Mouse (Mus musculus) hindbrain, postnatal 0 days (tissue): ENCODE measurements around the gene Myo1h. TPM values are rescaled to one million over a fixed set of nuclear protein-coding genes. Genes with fewer than 3 reads are reported as not detected.
A peak's percentile ranks its signal among the peaks of the same experiment; 100 is the strongest.

Experiments used
- ATAC-seq: fragments of 200-750 bp; cut with Nextera tagmentation; 2 replicates; pipeline ENCODE4 v1.8.0; 2017; ENCODE audit warnings: mild to moderate bottlenecking, moderate TSS enrichment, moderate library complexity
- DNase-seq: peaks from one replicate; pipeline ENCODE4 v3.0.0-alpha.2; 2015; ENCODE audit warnings: low spot score
- H3K27ac ChIP-seq: fragments of 300-500 bp; sonication (generic); 2 replicates; pipeline ENCODE4 v1.5.1; 2014; ENCODE audit warnings: mild to moderate bottlenecking
- H3K27me3 ChIP-seq: fragments of 300-500 bp; sonication (generic); 2 replicates; pipeline ENCODE4 v1.6.1; 2014; ENCODE audit warnings: low read length, mixed read lengths; ENCODE audit not compliant: insufficient read depth
- H3K36me3 ChIP-seq: fragments of 300-500 bp; sonication (generic); 2 replicates; pipeline ENCODE4 v1.6.1; 2014; ENCODE audit warnings: low read length, mixed read lengths; ENCODE audit not compliant: insufficient read depth
- H3K4me1 ChIP-seq: fragments of 300-500 bp; sonication (generic); 2 replicates; pipeline ENCODE4 v1.6.1; 2014; ENCODE audit warnings: antibody characterized with exemption, low read length, mixed read lengths; ENCODE audit not compliant: insufficient read depth
- H3K4me2 ChIP-seq: fragments of 300-500 bp; sonication (generic); 2 replicates; pipeline ENCODE4 v1.6.1; 2014; ENCODE audit warnings: low read depth, mild to moderate bottlenecking, low read length, moderate library complexity, mixed read lengths
- H3K4me3 ChIP-seq: fragments of 300-500 bp; sonication (generic); 2 replicates; pipeline ENCODE4 v1.5.1; 2014; ENCODE audit warnings: low read length
- H3K9ac ChIP-seq: fragments of 300-500 bp; sonication (generic); replicated peaks from 2 replicates; pipeline ENCODE4 v1.6.1; 2014; ENCODE audit warnings: mild to moderate bottlenecking, low read length, moderate library complexity, mixed read lengths
- H3K9me3 ChIP-seq: fragments of 300-500 bp; sonication (generic); 2 replicates; pipeline ENCODE4 v1.6.1; 2016; ENCODE audit warnings: low read length, mixed read lengths
- CTCF ChIP-seq: IDR thresholded peaks from 2 replicates; pipeline ENCODE4 v1.5.1; 2016; ENCODE audit warnings: antibody characterized with exemption, control low read depth, low read depth
- WGBS: fragments of 180-500 bp; shearing (Covaris S2); extraction: QIAGEN DNeasy Blood & Tissue Kit; methylation state at CpG from one replicate; pipeline ENCODE4 v1.1.7; 2014; 5-methylcytosine and 5-hydroxymethylcytosine counted together
- polyA plus RNA-seq: library from polyadenylated mRNA; unstranded; fragments of >200 nt; fragmentation: Nextera tagmentation; extraction: Ambion mirVana; gene quantifications from 2 replicates; pipeline ENCODE4 v1.2.1, GENCODE M21; 2015
- total RNA-seq: library from RNA; depleted of rRNA; stranded (reverse); fragments of >200 nt; gene quantifications from 2 replicates; pipeline ENCODE4 v1.2.3, GENCODE M21; 2014

The Myo1h gene
- total and polyA plus RNA-seq, 2 experiments from 2014 or later, result 0.56 TPM; not detected in 1

- no peak for TF ChIP-seq CTCF
- WGBS, result 0% methylated on average over 18 of the region's 18 CpGs
- no peaks in the 10 kb centered on the region for H3K27me3 ChIP-seq
- peaks cover 12% of the 10 kb centered on the region for H3K4me1 ChIP-seq
- H3K9me3 ChIP-seq, result no peaks in the 10 kb centered on the region
- peak overlapping the region; percentile 87 for H3K4me3 ChIP-seq
- H3K4me2 ChIP-seq, result peak overlapping the region; percentile 84
- peak overlapping the region; percentile 92 for H3K27ac ChIP-seq
- peaks cover 7% of the 10 kb centered on the region; the same call in 1 of the 2 replicates for H3K36me3 ChIP-seq
- H3K9ac ChIP-seq, result peak overlapping the region; percentile 84
- DNase-seq (peak; percentile 31), ATAC-seq (peak; percentile 27)
Observed at GRCm38 (mm10) chr5:114381013-114381351, 92.0 kb downstream of the Myo1h start.

GRCm38 (mm10) chr5:114383184-114383904, 94.4 kb downstream of the Myo1h start:
- H3K27me3 ChIP-seq, result no peaks in the 10 kb centered on the region
- no peak overlapping the region for H3K9ac ChIP-seq
- peaks cover 12% of the 10 kb centered on the region for H3K4me1 ChIP-seq
- TF ChIP-seq CTCF, result peak; percentile 74
- peaks cover 29% of the 10 kb centered on the region; the same call in 1 of the 2 replicates for H3K36me3 ChIP-seq
- H3K27ac ChIP-seq, result no peak overlapping the region
- peak; percentile 44 for DNase-seq
- no peak for ATAC-seq
- WGBS, result 80% methylated on average over 9 of the region's 9 CpGs
- no peak overlapping the region for H3K4me2 ChIP-seq
- H3K4me3 ChIP-seq, result no peak overlapping the region
- H3K9me3 ChIP-seq, result no peaks in the 10 kb centered on the region

GRCm38 (mm10) chr5:114384448-114384847, 95.5 kb downstream of the Myo1h start:
- ATAC-seq (no peak), DNase-seq (no peak)
- Histone ChIP-seq H3K36me3 (peaks cover 39% of the 10 kb centered on the region; the same call in 1 of the 2 replicates), H3K4me1 (peaks cover 12% of the 10 kb centered on the region), H3K9ac (no peak overlapping the region), H3K27ac (no peak overlapping the region), H3K9me3 (no peaks in the 10 kb centered on the region), H3K4me3 (no peak overlapping the region), H3K4me2 (no peak overlapping the region), H3K27me3 (no peaks in the 10 kb centered on the region)
- WGBS, result 95% methylated on average over 8 of the region's 8 CpGs
- no peak for TF ChIP-seq CTCF

GRCm38 (mm10) chr5:114393169-114393568, 104.2 kb downstream of the Myo1h start:
- Histone ChIP-seq H3K4me3 (no peak overlapping the region), H3K4me1 (no peaks in the 10 kb centered on the region), H3K9ac (no peak overlapping the region), H3K27ac (no peak overlapping the region), H3K27me3 (no peaks in the 10 kb centered on the region), H3K9me3 (no peaks in the 10 kb centered on the region), H3K36me3 (peaks cover 62% of the 10 kb centered on the region), H3K4me2 (no peak overlapping the region)
- ATAC-seq, result no peak
- WGBS, result 85% methylated on average over 9 of the region's 9 CpGs
- no peak for TF ChIP-seq CTCF
- DNase-seq, result no peak

GRCm38 (mm10) chr5:114406592-114406991, 117.6 kb downstream of the Myo1h start:
- Histone ChIP-seq H3K36me3 (peaks cover 84% of the 10 kb centered on the region), H3K4me3 (no peak overlapping the region), H3K4me1 (no peaks in the 10 kb centered on the region), H3K27me3 (no peaks in the 10 kb centered on the region), H3K9ac (no peak overlapping the region), H3K9me3 (no peaks in the 10 kb centered on the region), H3K4me2 (no peak overlapping the region), H3K27ac (0 out of 2 replicates have a peak overlapping the region, but pooled peaks have one; percentile 36)
- ATAC-seq (no peak), DNase-seq (no peak)
- TF ChIP-seq CTCF, result no peak
- 83% methylated on average over 14 of the region's 14 CpGs for WGBS

GRCm38 (mm10) chr5:114407269-114407668, 118.3 kb downstream of the Myo1h start:
- H3K27ac ChIP-seq, result peak overlapping the region; percentile 36; the same call in 1 of the 2 replicates
- DNase-seq, result peak; percentile 56
- 56% methylated on average over 10 of the region's 10 CpGs for WGBS

GRCm38 (mm10) chr5:114407810-114408209, 118.8 kb downstream of the Myo1h start:
- no peak for TF ChIP-seq CTCF
- 86% methylated on average over 9 of the region's 9 CpGs for WGBS
- DNase-seq, result no peak

More at GRCm38 (mm10) chr5:114407269-114407668, 118.3 kb downstream of the Myo1h start:
- H3K4me2 ChIP-seq, result no peak overlapping the region
- H3K36me3 ChIP-seq, result peaks cover 84% of the 10 kb centered on the region
- no peaks in the 10 kb centered on the region for H3K27me3 ChIP-seq
- ATAC-seq, result no peak
- no peak for TF ChIP-seq CTCF
- no peak overlapping the region for H3K9ac ChIP-seq
- no peak overlapping the region for H3K4me3 ChIP-seq
- H3K4me1 ChIP-seq, result no peaks in the 10 kb centered on the region
- H3K9me3 ChIP-seq, result no peaks in the 10 kb centered on the region

More at GRCm38 (mm10) chr5:114407810-114408209, 118.8 kb downstream of the Myo1h start:
- no peak overlapping the region for H3K4me2 ChIP-seq
- H3K9me3 ChIP-seq, result no peaks in the 10 kb centered on the region
- H3K9ac ChIP-seq, result no peak overlapping the region
- H3K4me1 ChIP-seq, result no peaks in the 10 kb centered on the region
- H3K36me3 ChIP-seq, result peaks cover 84% of the 10 kb centered on the region
- H3K27ac ChIP-seq, result peak overlapping the region; percentile 36; the same call in 1 of the 2 replicates
- ATAC-seq, result no peak
- no peaks in the 10 kb centered on the region for H3K27me3 ChIP-seq
- H3K4me3 ChIP-seq, result no peak overlapping the region
